Mouse (Mus musculus) splenic B cell, adult 2 months (primary cell): Measurements from ENCODE around the gene Rfc2.

Experiments
- DNase-seq: peaks from one replicate; pipeline ENCODE4 v3.0.0-alpha.2; 2011; ENCODE audit warnings: low read depth, low spot score
- H3K27me3 ChIP-seq: 2 replicates; pipeline ENCODE4 v1.6.1; 2012; ENCODE audit warnings: mild to moderate bottlenecking, low read length, moderate library complexity, mixed read lengths; ENCODE audit not compliant: control insufficient read depth, poor library complexity, insufficient read depth, severe bottlenecking
- H3K36me3 ChIP-seq: 2 replicates; pipeline ENCODE4 v1.6.1; 2012; ENCODE audit warnings: mild to moderate bottlenecking, low read length, moderate library complexity, mixed read lengths; ENCODE audit not compliant: control insufficient read depth, poor library complexity, insufficient read depth, severe bottlenecking

The Rfc2 gene

DNA sequence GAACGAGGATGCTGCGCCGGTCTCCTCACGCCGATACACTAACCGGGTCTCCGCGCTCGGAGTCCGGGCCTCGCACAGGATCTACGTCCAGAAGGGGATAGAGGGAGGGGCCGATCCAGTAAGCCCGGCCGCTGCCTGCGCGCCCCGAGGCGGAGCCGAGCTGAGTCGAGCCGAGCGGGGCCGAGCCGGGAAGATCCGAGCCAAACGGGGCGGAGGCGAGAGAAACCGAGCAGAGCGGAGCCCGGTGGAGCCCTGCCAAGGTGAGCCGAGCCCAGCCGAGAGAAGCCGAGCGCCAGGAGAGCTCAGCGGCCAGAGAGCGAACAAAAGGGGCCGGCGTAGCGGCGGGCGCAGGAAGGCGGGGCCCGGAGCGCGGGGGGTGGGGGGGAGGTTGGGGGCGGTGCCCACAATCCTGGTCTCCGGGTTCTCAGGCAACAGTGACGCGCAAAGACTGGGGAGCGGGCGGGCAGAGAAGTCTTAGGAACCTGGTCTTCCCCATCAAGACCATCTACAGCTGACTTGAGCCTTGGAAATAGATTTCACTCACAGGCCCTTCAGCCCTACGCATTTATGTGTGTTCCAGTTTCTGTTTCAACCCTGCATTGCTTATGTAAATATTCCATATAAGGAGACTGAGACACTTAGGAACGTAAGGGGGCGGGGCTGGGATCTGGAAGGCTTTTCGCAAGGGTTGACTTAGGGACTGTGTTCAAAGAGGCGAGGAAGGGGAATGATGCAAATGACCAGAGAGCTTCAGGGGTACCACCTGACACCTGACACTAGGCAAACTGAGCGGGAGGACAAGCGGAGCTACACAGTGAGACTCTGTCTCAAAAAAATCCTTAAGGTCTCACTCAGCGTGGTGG lies 28.8 kb upstream of the Rfc2 start, which contains the start of gene Clip2:
Gene Clip2, minus strand, starts transcription at position 325 of the 863 bp plus-strand sequence.
- no peaks in the 10 kb centered on the region for H3K27me3 ChIP-seq
- DNase-seq = peak; percentile 91
- H3K36me3 ChIP-seq = no peaks in the 10 kb centered on the region

DNA sequence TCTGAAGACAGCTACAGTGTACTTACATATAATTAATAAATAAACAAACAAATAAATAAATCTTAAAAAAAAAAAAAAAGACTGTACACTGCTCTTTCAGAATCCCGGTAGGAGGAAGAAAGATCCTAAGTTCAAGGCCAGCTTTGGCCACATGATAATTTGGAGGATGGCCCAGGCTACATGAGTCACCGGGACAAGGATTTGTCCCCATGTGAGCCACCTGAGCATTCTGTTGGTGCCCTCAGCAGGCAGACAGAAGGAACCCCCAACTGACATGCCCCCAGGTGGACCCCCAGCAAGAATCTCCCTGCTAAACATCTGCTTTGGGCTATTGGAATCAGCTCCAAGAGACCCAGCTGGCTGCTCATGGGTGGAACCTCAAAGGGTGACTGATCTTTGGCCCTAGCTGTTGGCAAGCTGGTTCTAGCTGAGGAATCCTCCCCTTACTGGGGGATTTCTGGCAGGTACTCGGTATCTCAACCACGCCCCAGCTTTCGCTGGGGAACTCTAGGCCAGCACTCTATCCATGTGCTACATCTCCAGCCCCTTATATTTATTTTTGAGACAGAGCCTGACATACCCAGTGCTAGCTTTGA lies 27.1 kb upstream of the Rfc2 start:
- Histone ChIP-seq H3K36me3 (no peaks in the 10 kb centered on the region), H3K27me3 (no peaks in the 10 kb centered on the region)
- DNase-seq = no peak

DNA sequence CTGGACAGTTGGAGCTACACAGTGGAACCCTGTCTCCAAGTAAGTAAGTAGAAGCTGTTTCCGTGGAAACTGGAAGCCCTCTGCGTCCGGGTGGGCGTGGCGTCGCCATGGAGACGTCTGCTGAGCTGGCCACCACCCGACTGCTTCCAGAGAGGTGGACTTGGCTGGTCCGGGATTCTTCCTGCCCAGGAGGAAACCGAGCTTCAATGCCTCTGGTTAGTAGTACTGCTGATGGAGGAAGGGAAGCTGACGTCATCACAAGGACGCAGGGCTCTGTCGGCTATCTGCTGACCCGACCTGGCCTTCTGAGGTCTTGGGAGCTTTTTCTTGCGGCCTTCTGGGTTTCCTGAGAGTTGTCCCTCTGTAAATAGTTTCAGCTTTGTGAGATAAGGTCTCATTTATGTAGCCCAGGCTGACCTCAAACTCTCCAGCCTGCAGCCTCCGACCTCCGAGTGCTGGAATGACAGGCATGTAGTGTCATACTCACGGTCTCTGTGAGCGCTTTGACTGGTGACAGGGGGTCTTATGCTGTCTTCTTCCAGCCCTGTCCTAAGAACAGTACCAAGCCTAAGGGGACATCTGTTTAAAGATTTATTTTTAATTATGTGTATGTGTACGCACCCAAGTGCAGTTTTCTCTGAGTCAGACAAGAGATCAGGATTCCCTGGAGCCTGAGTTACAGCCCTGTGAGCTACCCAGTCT lies 25.6 kb upstream of the Rfc2 start:
- no peaks in the 10 kb centered on the region for H3K36me3 ChIP-seq
- H3K27me3 ChIP-seq = no peaks in the 10 kb centered on the region
- peak; percentile 37 for DNase-seq

DNA sequence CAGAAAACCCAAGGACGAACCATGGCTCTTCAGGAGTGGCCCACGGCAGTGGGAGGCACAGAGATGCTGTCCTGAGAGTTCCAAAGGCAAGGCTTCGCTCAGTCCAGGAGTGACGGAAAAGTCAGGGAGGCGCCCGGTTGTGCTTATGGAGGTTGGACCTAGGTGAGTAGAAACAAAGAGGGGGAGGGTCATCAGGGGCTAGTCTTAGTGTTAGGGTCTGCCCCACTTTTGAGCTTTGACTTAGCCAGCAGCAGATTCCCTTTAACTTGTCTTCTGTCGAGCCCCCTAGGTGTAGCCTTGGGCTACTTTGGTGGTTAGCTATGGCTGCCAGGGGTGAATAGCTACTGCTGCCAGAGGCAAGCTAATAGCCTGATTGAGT lies 21.1 kb upstream of the Rfc2 start, which contains the start of gene Syna:
Gene Syna, minus strand, starts transcription at position 101 of the 379 bp plus-strand sequence.
- no peaks in the 10 kb centered on the region for H3K36me3 ChIP-seq
- DNase-seq = no peak
- H3K27me3 ChIP-seq = no peaks in the 10 kb centered on the region

DNA sequence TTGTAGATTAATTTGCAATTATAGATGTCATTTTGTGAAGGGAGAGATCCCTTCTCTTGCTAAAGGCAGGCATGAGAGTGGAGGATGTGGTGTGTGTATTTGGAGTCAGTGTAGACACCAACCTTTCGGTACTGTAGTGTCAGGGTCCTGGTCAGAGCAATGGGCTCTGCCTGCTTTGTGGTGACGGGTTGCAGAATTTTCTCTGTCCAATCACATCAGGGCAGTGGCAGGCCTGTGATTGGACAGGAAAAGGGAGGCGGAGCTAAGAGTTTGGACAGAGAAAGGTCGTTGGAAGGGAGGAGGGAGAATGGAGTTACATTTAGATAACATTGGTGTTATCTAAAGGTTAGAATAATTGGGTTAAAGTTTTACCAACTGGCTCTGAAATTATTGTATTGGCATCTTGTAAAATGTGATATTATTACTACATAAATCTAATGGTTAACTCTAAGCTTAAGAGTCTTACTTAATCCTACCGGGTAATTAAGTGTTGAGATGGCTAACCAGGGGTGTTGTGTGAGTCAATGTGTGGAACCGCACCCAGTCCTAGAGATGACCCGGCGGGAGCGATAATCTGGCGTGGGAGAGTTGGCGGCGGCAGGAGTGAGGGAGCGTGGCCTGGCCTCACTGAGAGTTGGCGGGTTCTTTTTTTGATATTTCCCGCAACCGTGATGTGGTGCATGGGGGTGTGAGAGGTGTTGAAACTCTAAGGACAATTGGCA lies 20.6 kb upstream of the Rfc2 start:
- Histone ChIP-seq H3K27me3 (no peaks in the 10 kb centered on the region), H3K36me3 (no peaks in the 10 kb centered on the region)
- no peak for DNase-seq

DNA sequence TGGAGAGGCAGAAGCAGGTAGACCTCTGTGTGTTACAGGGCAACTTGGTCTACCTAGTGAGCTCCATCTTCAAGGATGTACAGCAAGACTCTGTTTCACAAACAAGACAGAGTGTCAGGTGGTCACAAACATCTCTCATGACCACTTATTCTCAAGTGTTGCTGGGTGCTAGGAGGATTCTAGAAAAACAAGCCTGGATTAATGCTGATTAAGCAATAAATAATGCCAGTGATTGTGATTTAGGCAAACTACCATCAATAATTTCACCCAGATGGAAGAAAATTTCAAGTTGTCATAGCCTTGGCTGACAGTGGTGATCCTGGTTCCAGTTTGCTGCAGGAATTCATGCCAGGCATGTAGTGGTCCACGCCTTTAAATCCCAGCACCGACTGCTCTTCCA lies 16.9 kb upstream of the Rfc2 start:
- H3K36me3 ChIP-seq = no peaks in the 10 kb centered on the region
- H3K27me3 ChIP-seq = no peaks in the 10 kb centered on the region

DNA sequence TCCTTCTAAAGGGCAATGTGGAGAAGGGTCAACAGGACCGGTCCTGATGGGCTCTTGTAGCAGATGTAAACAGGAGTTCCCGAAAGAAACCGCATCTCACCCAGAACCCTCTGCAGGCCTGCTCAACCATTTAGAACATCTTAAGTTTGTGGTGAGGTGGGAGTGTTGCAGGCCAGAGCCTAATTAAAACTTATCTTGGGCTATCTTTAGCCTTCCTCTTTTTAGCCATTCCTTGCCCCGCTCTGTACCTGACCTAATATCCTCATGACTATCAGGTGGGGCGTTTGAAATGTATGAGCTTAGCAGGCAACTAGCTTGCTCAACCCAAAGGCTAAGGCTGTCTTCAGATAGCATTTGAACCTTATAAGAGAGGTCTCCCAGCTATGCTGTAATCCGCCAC lies 15.5 kb upstream of the Rfc2 start:
- no peaks in the 10 kb centered on the region for H3K27me3 ChIP-seq
- DNase-seq = peak; percentile 20

More for the DNA sequence above, 16.9 kb upstream of the Rfc2 start:
- DNase-seq = no peak

DNA sequence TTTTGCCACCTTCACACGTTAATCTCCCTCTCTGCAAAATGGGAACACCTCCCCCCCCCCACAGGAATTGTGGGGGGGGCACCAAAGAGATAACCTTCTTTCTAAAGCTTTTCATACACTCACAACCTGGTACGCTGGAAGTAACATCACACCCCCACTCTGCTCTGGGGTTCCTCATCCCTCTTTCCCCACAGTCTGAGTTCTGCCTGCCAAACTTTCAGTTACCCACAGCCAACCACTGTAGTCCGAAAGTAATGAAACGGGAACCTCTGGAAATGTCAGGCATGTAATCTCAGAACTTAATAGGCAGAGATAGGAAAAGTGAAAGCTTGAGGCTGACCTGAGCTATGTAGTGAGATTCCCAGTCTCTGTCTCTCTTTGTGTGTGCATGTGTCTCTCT lies 13.7 kb upstream of the Rfc2 start:
- Histone ChIP-seq H3K36me3 (no peaks in the 10 kb centered on the region), H3K27me3 (no peaks in the 10 kb centered on the region)
- DNase-seq = no peak

More for the DNA sequence above, 15.5 kb upstream of the Rfc2 start:
- H3K36me3 ChIP-seq = no peaks in the 10 kb centered on the region

DNA sequence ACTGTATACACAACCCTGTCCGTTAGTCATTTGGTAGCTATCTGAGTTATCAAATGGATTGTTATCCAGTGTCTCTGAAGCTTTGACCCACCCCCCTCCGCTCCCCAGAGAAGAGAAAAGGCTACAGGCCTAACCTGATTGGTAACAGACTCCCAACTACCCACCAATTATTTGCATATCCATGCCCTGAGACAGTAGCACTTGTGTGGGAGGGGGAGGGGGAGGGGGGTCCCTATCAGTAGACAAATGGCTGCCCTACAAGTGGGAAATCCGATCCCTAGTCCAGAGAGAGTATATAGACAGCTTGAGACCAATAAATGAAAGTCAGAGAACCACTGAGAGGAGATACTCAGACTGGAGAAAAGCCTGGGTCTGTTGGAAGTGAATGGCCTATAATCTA lies 13.1 kb upstream of the Rfc2 start:
- H3K27me3 ChIP-seq = no peaks in the 10 kb centered on the region
- no peaks in the 10 kb centered on the region for H3K36me3 ChIP-seq
- DNase-seq = no peak

DNA sequence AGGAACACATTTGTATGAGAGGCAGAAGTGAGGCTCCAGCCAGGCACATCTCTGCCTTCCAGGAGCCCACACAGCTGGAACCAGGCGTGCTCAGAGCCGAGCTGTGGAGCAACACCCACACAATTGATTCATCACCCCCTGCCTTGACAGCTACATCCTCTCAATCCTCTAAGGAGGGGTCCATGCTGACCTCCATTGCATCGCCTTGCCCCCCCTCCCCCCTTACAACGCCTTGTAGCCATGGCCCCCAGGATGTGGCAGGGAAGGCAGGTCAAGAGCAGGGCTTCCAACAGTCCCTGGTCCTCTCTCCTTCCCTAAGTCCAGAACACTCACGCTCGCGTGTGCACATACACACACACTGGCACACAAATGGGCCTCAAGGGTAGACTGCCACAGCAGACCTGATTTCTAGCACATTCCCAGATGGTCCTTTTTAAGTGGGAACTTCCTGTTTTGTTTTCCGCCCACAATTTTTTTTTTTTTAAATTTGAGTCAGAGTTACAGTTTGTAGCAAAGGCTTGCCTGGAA lies 12.1 kb upstream of the Rfc2 start:
- H3K27me3 ChIP-seq = no peaks in the 10 kb centered on the region
- DNase-seq = no peak
- H3K36me3 ChIP-seq = no peaks in the 10 kb centered on the region

DNA sequence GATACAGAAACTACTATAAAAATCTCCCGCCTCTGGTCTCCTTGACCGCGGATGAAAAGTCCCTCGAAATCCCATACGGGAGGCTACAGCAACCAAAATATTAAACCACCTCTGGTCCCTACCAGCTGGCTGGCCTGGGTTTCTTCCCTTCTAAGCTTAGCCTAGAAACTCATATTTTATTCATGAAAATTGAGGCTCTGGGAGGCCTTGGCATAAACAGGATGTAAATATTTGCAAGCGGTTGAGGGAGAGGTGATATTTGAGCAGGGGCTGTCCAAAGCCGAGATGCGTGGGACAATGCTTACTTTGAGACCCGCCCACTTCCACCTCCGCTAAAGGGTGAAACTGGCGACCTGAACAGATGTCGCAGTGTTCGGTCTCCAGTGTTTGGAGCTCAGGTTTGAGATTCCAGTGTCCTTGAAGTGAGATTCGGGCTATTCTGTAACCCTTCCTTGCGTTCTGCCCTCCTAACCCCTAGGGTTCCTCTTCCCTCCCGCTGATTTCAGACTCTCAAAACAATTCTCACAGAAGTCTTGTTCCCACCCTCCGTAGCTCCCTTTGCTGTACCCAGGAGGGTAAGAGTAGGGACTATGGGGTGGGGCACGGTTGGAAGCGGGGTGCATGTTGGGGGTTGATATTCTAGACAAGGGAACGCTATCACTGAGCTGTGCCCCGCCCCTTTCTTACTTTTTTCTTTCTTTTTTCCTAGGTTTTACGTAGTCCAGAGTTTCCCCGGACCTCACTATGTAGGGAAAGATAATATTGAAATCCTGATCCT lies 9.2 kb upstream of the Rfc2 start:
- no peaks in the 10 kb centered on the region for H3K27me3 ChIP-seq
- no peaks in the 10 kb centered on the region for H3K36me3 ChIP-seq
- DNase-seq = peak; percentile 72

DNA sequence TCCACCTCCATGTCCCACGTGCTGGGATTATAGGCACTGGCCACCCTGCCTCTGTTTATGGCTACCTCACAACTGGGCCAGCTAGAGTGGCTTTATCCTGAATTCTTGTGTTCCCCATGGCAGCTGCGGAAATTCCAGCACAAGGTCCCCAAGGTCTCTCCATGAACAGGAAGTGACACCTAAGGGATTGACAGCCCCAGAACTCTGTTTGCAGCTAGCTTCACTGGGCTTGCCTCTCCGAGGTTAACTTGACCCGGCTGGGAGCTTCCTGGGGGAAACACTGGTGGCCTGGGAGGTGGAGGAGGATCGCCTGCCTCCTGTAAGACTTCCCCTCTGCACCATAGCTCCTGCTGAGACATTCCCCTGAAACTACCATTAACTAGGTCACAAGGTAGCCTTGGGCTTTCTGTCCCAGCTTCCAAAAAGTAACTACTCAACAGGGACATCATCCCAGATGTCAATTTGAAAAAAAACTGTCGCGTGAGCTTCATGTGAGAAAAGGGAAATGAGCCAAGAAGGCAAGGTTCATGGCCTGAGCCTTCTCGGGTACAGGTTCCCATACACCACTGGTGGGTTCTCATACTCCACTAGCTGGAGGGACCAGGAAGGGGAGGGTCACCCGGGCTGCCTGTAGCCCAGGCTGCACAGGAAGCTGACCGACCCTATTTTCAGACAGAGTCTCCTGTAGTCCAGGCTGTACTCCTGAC lies 8.5 kb upstream of the Rfc2 start:
- no peaks in the 10 kb centered on the region for H3K27me3 ChIP-seq
- peak; percentile 39 for DNase-seq
- H3K36me3 ChIP-seq = no peaks in the 10 kb centered on the region

DNA sequence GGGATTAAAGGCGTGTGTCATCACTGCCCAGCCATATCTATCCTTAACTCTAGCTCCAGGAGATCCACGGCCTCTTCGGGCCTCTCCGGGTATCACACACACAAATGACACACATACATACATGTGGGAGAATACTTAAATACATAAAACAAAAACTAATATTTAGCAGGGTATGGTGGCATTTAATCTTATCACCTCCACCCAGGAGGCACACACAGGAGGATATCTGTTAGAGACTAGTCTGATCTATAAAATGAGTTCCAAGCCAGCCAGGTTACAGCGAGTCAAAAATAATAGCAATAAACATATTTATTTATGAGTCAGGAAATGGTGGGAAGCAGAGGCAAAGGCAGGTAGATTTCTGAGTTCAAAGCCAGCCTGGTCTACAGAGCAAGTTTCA lies 5.3 kb upstream of the Rfc2 start:
- Histone ChIP-seq H3K27me3 (no peaks in the 10 kb centered on the region), H3K36me3 (no peaks in the 10 kb centered on the region)
- DNase-seq = no peak
